Mouse (Mus musculus) adrenal gland, postnatal 0 days (tissue): ENCODE measurements around the gene Phospho1. TPM values are rescaled to one million over a fixed set of nuclear protein-coding genes. Genes with fewer than 3 reads are reported as not detected.

Source experiments
- polyA plus RNA-seq: library from polyadenylated mRNA; unstranded; fragments of >200 nt; fragmentation: Nextera tagmentation; extraction: Ambion mirVana; gene quantifications from 2 replicates; pipeline ENCODE4 v1.2.1, GENCODE M21; 2015

Gene Phospho1
- polyA plus RNA-seq: 1.5 and 1.9 TPM in 2 replicates

DNA sequence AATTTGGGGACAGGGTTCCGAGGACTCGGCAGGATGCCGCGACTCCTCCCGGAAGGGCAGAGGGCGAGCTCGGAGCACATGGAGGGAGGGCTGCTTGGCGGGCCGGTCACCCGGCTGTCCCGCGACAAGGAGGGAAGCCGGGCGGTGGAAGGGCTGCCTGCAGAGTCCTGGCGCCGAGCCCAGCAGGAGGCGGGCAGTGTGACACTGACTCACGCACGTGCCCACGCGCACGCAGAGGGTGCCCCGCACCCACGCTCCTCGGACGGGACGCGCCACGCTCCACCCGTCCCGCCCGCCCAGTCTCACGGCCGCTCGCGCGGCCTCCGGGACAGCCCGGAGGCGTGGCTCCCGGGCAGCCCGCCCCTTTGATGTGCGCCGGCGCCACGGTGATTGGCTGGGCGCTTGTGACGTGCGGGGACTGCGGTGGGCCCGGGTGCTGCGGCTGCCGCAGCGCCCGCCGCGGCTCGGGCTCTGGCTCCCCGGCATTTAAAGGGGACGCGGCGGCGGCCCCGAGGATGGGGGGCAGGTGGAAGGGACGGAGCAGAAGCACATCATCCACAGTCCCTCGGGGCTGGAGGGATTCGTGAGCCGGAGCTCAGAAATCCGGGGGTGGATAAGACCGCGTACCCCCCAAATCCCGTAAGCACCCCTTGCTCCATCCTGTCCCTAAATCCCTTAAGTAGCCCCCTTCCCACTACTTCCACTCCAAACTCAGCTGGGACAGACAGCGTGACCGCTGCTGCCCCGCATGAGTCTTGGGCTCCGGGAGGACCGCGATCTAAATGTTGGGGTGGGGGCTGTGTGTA lies at the start of gene Phospho1:
Gene Phospho1, plus strand, starts transcription at position 429 of the 806 bp plus-strand sequence.

DNA sequence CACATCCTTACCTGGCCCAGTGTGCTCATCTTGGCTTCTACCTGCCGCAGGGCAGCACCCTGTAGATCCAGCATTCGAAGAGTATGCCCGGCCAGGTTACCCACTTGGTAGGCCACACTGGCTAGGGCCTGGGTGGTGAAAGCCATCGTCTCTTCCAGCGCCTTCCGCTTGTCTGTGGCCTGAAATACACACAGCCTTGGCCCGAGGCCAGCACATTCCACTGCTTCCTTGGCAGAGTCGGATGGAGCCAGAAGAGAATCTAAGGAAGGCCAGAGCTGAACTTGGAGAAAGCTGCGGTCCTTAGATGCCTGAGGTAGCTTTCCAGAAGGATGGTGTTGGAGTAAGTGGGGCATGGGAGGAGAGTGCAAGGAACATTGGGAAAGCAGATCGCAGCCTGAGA lies 12.8 kb downstream of the Phospho1 start, which contains the start of gene Gngt2:
Gene Gngt2, plus strand, starts transcription at position 158 of the 400 bp plus-strand sequence.

DNA sequence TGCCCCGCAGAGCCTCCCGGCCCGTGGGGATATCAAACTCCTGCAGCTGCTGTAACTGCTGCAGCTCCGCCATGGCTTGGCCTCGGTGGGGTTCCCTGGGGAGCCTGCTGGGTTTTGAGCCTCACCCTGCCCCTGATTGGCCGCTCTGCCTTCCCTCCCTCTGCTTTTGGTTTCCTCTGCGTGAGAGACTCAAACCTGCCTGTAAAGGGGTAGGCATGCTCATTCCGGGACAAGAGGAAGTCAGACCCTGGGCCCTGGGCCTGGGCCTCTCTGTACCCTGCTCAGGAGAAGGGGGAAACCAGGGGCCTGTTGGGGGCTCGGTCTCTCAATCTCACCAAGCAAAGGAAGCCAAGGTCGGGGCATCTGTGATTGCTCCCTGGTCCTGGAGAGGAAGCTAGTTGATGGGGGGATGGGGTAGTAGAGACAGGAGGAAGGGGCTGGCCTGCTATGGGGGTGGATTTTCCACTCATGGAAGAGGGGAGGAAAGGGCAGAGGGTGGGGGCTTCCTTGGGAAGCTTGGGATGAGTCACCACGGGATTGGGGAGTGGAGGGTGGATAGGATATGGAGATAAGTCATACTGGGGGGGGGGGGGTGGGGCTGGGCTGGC lies 17.9 kb downstream of the Phospho1 start, which contains the start of gene Abi3:
Gene Abi3, minus strand, starts transcription at position 403 of the 608 bp plus-strand sequence.

Other genes with a start within 250 kb of the Phospho1 start
- 13.9 and 41.1 TPM in 2 replicates for gene Ngfr, start 236.8 kb upstream of the Phospho1 start, polyA plus RNA-seq
- gene Phb, start 157.5 kb upstream of the Phospho1 start, polyA plus RNA-seq: 320 and 337 TPM in 2 replicates
- 9.1 and 12.8 TPM in 2 replicates for gene Zfp652, start 111.8 kb upstream of the Phospho1 start, polyA plus RNA-seq
- gene B130006D01Rik, start 100.9 kb upstream of the Phospho1 start, polyA plus RNA-seq: 0.20 and 0.76 TPM in 2 replicates
- 34.9 and 44.0 TPM in 2 replicates for gene Gngt2, start 12.7 kb downstream of the Phospho1 start, polyA plus RNA-seq
- 5.8 and 6.5 TPM in 2 replicates for gene Abi3, start 18.0 kb downstream of the Phospho1 start, polyA plus RNA-seq
- 0.08 TPM in 1 of 2 replicates, not detected in the other for gene B4galnt2, start 90.4 kb downstream of the Phospho1 start, polyA plus RNA-seq
- 4.5 and 6.6 TPM in 2 replicates for gene Igf2bp1, start 181.4 kb downstream of the Phospho1 start, polyA plus RNA-seq
- gene Gip, start 200.0 kb downstream of the Phospho1 start, polyA plus RNA-seq: 0.29 and 1.3 TPM in 2 replicates
- 64.6 and 78.3 TPM in 2 replicates for gene Snf8, start 210.4 kb downstream of the Phospho1 start, polyA plus RNA-seq
- 24.1 and 26.4 TPM in 2 replicates for gene Ube2z, start 240.9 kb downstream of the Phospho1 start, polyA plus RNA-seq